Mouse (Mus musculus) midbrain, postnatal 0 days (tissue): ENCODE results near the gene Ncbp3. TPM values are rescaled to one million over a fixed set of nuclear protein-coding genes. Genes with fewer than 3 reads are reported as not detected.
A peak's percentile ranks its signal among the peaks of the same experiment; 100 is the strongest.

ENCODE experiments used
- ATAC-seq: fragments of 200-750 bp; cut with Nextera tagmentation; 2 replicates; pipeline ENCODE4 v1.8.0; 2017; ENCODE audit warnings: moderate number of reproducible peaks, mild to moderate bottlenecking, moderate TSS enrichment, moderate library complexity; ENCODE audit not compliant: low FRiP score
- DNase-seq: peaks from one replicate; pipeline ENCODE4 v3.0.0-alpha.2; 2015; ENCODE audit warnings: low spot score
- H3K27ac ChIP-seq: fragments of 300-500 bp; sonication (generic); 2 replicates; pipeline ENCODE4 v1.5.1; 2014; ENCODE audit warnings: low read depth, mild to moderate bottlenecking, low read length, mixed read lengths
- H3K27me3 ChIP-seq: fragments of 300-500 bp; sonication (generic); 2 replicates; pipeline ENCODE4 v1.6.1; 2014; ENCODE audit warnings: low read length, control low read depth, mixed read lengths; ENCODE audit not compliant: insufficient read depth
- H3K36me3 ChIP-seq: fragments of 300-500 bp; sonication (generic); 2 replicates; pipeline ENCODE4 v1.6.1; 2014; ENCODE audit warnings: low read length, control low read depth, mixed read lengths; ENCODE audit not compliant: insufficient read depth
- H3K4me1 ChIP-seq: fragments of 300-500 bp; sonication (generic); 2 replicates; pipeline ENCODE4 v1.6.1; 2014; ENCODE audit warnings: mild to moderate bottlenecking, control low read depth, antibody characterized with exemption, low read length, mixed read lengths; ENCODE audit not compliant: insufficient read depth
- H3K4me2 ChIP-seq: fragments of 300-500 bp; sonication (generic); 2 replicates; pipeline ENCODE4 v1.6.1; 2014; ENCODE audit warnings: low read depth, mild to moderate bottlenecking, low read length, mixed read lengths; ENCODE audit not compliant: poor library complexity, severe bottlenecking
- H3K4me3 ChIP-seq: fragments of 300-500 bp; sonication (generic); 2 replicates; pipeline ENCODE4 v1.5.1; 2014; ENCODE audit warnings: low read depth, mild to moderate bottlenecking, low read length, moderate library complexity
- H3K9ac ChIP-seq: fragments of 300-500 bp; sonication (generic); replicated peaks from 2 replicates; pipeline ENCODE4 v1.6.1; 2014; ENCODE audit warnings: mild to moderate bottlenecking, low read length, moderate library complexity, mixed read lengths; ENCODE audit not compliant: poor library complexity, severe bottlenecking
- H3K9me3 ChIP-seq: fragments of 300-500 bp; sonication (generic); 2 replicates; pipeline ENCODE4 v1.6.1; 2016; ENCODE audit warnings: low read length, control low read depth
- CTCF ChIP-seq: IDR thresholded peaks from 2 replicates; pipeline ENCODE4 v1.5.1; 2016; ENCODE audit warnings: antibody characterized with exemption, mild to moderate bottlenecking
- WGBS: fragments of 180-500 bp; shearing (Covaris S2); extraction: QIAGEN DNeasy Blood & Tissue Kit; methylation state at CpG from one replicate; pipeline ENCODE4 v1.1.7; 2014; 5-methylcytosine and 5-hydroxymethylcytosine counted together
- polyA plus RNA-seq: library from polyadenylated mRNA; unstranded; fragments of >200 nt; fragmentation: Nextera tagmentation; extraction: Ambion mirVana; gene quantifications from 2 replicates; pipeline ENCODE4 v1.2.1, GENCODE M21; 2015
- total RNA-seq: library from RNA; depleted of rRNA; stranded (reverse); fragments of >200 nt; gene quantifications from 2 replicates; pipeline ENCODE4 v1.2.3, GENCODE M21; 2014; rRNA removed

The Ncbp3 gene
- total and polyA plus RNA-seq, 2 experiments from 2014 or later, result 7.2 to 7.9 TPM

DNA sequence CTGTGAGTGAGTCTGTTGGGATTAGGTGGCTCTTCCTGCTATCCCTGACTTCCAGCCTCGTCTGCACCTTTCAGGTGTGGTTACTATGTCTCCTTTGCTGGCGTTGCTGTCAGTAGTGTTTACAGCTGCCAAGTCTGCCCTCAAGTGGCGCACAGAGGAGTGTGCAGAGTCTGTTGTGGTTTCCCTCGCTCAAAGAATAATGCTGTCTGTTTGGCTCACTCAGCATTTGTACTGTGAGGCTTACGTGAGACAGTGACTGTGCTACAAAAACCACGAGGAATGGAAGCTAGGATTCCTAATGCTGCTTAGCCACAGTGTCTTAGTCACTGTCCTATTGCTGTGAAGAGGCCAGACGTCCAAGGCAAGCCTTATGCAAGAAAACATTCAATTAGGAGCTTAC lies 83.4 kb downstream of the Ncbp3 start:
- no peaks in the 10 kb centered on the region for H3K36me3 ChIP-seq
- no peak for ATAC-seq
- TF ChIP-seq CTCF, result peak; percentile 63
- no peak overlapping the region for H3K9ac ChIP-seq
- no peak overlapping the region for H3K4me3 ChIP-seq
- no peak overlapping the region for H3K4me2 ChIP-seq
- no peaks in the 10 kb centered on the region for H3K9me3 ChIP-seq
- WGBS, result 81% methylated on average over 7 of the region's 7 CpGs
- H3K27ac ChIP-seq, result no peak overlapping the region
- no peaks in the 10 kb centered on the region for H3K4me1 ChIP-seq
- peak; percentile 39 for DNase-seq
- H3K27me3 ChIP-seq, result no peaks in the 10 kb centered on the region

DNA sequence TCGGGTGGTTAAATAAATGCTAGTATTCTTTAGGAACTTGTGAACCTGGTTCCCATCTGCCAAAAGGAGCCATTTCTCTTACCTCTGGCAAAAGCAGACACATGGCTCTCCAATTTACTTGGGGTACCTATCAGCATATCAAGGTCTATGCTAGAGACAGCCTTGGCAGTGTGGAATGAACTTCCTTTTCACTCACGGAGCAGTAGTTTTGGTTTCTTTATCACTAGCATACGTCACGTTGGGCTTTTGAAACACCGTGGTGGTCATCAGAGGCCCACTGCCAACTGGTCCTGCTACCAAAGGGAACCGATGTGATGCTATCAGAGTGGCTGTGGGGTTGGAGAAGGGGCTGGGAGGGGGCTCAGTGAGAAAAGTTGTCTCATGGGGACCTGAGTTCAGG lies 85.4 kb downstream of the Ncbp3 start:
- WGBS, result over 99% methylated on average over 6 of the region's 6 CpGs
- ATAC-seq (no peak), DNase-seq (no peak)
- Histone ChIP-seq H3K36me3 (no peaks in the 10 kb centered on the region), H3K4me1 (0 out of 2 replicates have a peak, but pooled peaks cover 4% of the 10 kb centered on the region), H3K4me2 (no peak overlapping the region), H3K9ac (no peak overlapping the region), H3K27me3 (no peaks in the 10 kb centered on the region), H3K27ac (no peak overlapping the region), H3K9me3 (no peaks in the 10 kb centered on the region), H3K4me3 (no peak overlapping the region)
- TF ChIP-seq CTCF, result no peak

DNA sequence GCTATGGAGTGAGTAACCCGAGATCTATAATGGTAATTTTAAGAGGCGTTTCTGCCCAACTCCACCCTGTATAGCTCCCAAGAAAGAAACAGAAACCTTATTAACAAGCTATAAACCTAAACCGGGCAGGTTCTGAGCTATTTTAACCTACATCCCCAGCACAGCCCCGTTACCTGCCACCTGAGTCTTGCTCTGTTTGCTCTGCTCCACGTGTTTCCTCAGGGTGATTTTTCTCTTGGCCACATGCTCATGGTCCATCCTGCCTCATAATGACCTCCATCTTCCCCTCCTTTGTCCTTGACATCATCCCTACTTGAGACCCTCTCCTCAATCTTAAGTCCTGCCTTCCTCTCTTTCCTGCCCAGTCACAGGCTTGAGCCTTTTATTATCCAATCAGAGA lies 86.6 kb downstream of the Ncbp3 start:
- WGBS, result 92% methylated on average over 5 of the region's 5 CpGs
- H3K27ac ChIP-seq, result no peak overlapping the region

DNA sequence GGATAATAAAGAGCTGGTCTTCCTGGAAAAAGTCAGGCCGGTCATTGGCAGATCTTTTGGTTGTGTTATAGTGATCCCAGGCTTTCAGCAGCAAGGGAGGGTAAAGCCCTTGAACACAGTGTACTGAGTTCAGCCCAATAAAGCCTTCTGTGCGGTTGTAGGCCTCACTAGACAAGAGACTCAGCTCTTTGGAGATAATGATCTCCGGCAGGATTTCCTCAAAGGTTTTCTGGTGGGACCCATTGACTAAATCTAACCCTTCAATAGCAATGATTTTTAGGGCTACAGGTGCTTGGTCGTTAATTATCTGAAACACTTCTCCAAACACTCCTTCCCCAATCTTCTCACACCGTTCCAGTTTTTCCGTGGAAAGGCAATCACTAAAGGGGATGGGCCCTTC lies 89.0 kb downstream of the Ncbp3 start:
- ATAC-seq, result no peak
- no peak for TF ChIP-seq CTCF
- Histone ChIP-seq H3K4me1 (0 out of 2 replicates have a peak, but pooled peaks cover 4% of the 10 kb centered on the region), H3K4me3 (no peak overlapping the region), H3K9me3 (no peaks in the 10 kb centered on the region), H3K4me2 (peak overlapping the region; percentile 85; the same call in 1 of the 2 replicates), H3K27ac (no peak overlapping the region), H3K27me3 (no peaks in the 10 kb centered on the region), H3K9ac (no peak overlapping the region), H3K36me3 (no peaks in the 10 kb centered on the region)
- WGBS, result 94% methylated on average over 6 of the region's 6 CpGs
- no peak for DNase-seq

More for the DNA sequence above, 86.6 kb downstream of the Ncbp3 start:
- H3K4me2 ChIP-seq, result no peak overlapping the region
- no peaks in the 10 kb centered on the region for H3K9me3 ChIP-seq
- DNase-seq (no peak), ATAC-seq (no peak)
- no peak overlapping the region for H3K4me3 ChIP-seq
- H3K9ac ChIP-seq, result no peak overlapping the region
- 0 out of 2 replicates have a peak, but pooled peaks cover 4% of the 10 kb centered on the region for H3K4me1 ChIP-seq
- TF ChIP-seq CTCF, result no peak
- H3K36me3 ChIP-seq, result no peaks in the 10 kb centered on the region
- no peaks in the 10 kb centered on the region for H3K27me3 ChIP-seq

DNA sequence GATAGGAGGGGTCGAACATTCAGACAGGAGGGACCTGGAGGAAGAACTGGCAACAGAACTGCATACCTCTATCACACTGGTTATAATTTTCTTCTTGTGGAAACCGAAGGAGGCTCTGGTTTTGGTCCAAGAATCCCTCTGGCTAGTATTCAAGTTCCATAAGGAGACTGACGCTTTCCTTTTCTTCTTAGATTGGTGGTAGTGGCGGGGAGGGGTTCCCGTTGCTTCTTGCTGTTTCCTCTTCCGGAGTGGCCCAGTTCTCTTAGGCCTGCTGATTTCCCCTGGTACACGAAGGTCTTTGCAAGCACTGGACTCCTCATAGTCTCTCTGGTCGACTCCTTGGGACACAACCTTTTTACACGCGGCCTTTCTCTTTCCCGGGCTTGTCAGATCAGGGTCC lies 89.5 kb downstream of the Ncbp3 start:
- peak overlapping the region; percentile 85 for H3K4me2 ChIP-seq
- no peak overlapping the region for H3K27ac ChIP-seq
- H3K36me3 ChIP-seq, result no peaks in the 10 kb centered on the region
- no peak overlapping the region for H3K9ac ChIP-seq
- 0 out of 2 replicates have a peak, but pooled peaks cover 4% of the 10 kb centered on the region for H3K4me1 ChIP-seq
- 40% methylated on average over 11 of the region's 11 CpGs for WGBS
- no peaks in the 10 kb centered on the region for H3K27me3 ChIP-seq
- TF ChIP-seq CTCF, result no peak
- ATAC-seq (no peak), DNase-seq (no peak)
- peak overlapping the region; percentile 68 for H3K4me3 ChIP-seq
- no peaks in the 10 kb centered on the region for H3K9me3 ChIP-seq

DNA sequence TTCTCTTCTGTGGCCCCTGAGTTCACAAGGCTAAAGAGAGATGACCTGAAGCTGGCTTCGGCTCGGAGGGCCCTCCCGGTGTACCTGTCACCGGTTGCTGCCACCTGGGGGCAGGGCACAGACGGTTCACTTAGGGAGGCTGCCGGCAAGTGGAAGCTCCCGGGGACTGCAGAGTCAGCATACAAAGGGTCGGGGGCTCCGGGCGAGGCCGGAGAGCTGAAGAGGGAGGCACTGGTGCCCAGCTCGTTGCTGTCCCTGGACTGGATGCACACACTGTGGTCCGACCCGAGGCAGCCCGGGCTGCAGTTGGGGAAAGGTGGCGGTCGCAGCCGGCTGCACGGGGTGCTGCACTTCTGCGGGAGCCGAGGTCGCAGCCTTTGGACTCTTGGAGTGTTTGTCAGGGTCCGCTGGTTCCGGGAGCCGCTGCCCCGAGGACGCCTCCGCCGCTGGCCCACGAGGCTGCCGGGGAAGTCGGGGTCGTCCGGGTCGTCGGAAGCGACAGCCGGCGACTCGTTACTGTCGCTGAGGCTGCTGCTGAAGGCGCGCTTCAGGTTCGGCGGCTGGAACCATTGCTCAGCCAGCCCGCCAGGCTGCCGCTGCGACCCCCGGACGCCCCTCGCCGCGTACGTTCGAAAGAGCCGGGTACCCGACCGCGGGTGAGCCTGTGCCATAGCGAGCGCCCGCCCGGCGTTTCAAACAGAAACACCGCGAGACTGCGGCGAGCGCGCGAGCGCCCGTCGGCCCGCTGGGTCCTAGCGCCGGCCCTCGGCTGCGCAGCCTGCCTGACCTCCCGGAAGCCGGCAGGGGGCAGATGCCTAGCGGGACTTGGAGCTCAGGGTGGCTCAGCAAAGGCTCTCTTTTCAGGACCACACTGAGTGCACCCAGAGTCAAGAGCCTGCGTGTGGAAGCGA lies 90.3 kb downstream of the Ncbp3 start, which contains the start of gene Haspin:
Gene Haspin, minus strand, starts transcription at position 704 of the 911 bp plus-strand sequence.
- TF ChIP-seq CTCF, result peak; percentile 93
- Histone ChIP-seq H3K27me3 (no peaks in the 10 kb centered on the region), H3K4me3 (peak within 1 kb of the TSS; percentile 68), H3K36me3 (no peaks in the 10 kb centered on the region), H3K9ac (peak within 1 kb of the TSS; percentile 52), H3K27ac (no peak within 1 kb of the TSS), H3K4me1 (0 out of 2 replicates have a peak, but pooled peaks cover 4% of the 10 kb centered on the region), H3K4me2 (peak within 1 kb of the TSS; percentile 85), H3K9me3 (no peaks in the 10 kb centered on the region)
- ATAC-seq (peak; percentile 95), DNase-seq (peak; percentile 90)
- WGBS, result under 1% methylated on average over 84 of the region's 84 CpGs

Other genes starting within 250 kb of the Ncbp3 start
- 2.5 and 3.6 TPM in 2 replicates for gene Atp2a3, start 86.6 kb upstream of the Ncbp3 start, total RNA-seq
- gene Atp2a3, start 86.6 kb upstream of the Ncbp3 start, polyA plus RNA-seq, result 2.3 and 2.7 TPM in 2 replicates
- gene P2rx1, start 48.7 kb upstream of the Ncbp3 start, total RNA-seq, result 0.42 and 0.55 TPM in 2 replicates
- gene P2rx1, start 48.7 kb upstream of the Ncbp3 start, polyA plus RNA-seq, result 0.16 and 0.39 TPM in 2 replicates
- 26.7 and 28.6 TPM in 2 replicates for gene Camkk1, start 28.8 kb upstream of the Ncbp3 start, total RNA-seq
- 27.7 and 30.2 TPM in 2 replicates for gene Camkk1, start 28.8 kb upstream of the Ncbp3 start, polyA plus RNA-seq
- 0.05 TPM in 1 of 2 replicates, not detected in the other for gene Itgae, start 42.8 kb downstream of the Ncbp3 start, total RNA-seq
- 0.09 and 0.10 TPM in 2 replicates for gene Itgae, start 42.8 kb downstream of the Ncbp3 start, polyA plus RNA-seq
- gene Haspin, start 90.5 kb downstream of the Ncbp3 start, total RNA-seq, result 0.60 and 1.4 TPM in 2 replicates
- 0.97 and 1.3 TPM in 2 replicates for gene Haspin, start 90.5 kb downstream of the Ncbp3 start, polyA plus RNA-seq
- 1.1 TPM in 1 of 2 replicates, not detected in the other for gene P2rx5, start 112.6 kb downstream of the Ncbp3 start, total RNA-seq
- 0.28 and 0.50 TPM in 2 replicates for gene P2rx5, start 112.6 kb downstream of the Ncbp3 start, polyA plus RNA-seq
- gene Emc6, start 129.3 kb downstream of the Ncbp3 start, total RNA-seq, result 141 and 143 TPM in 2 replicates
- gene Emc6, start 129.3 kb downstream of the Ncbp3 start, polyA plus RNA-seq, result 169 and 182 TPM in 2 replicates
- 43.8 and 55.6 TPM in 2 replicates for gene Tax1bp3, start 129.3 kb downstream of the Ncbp3 start, total RNA-seq
- 91.0 and 100 TPM in 2 replicates for gene Tax1bp3, start 129.3 kb downstream of the Ncbp3 start, polyA plus RNA-seq
- gene Ctns, start 151.3 kb downstream of the Ncbp3 start, total RNA-seq, result 21.5 and 22.9 TPM in 2 replicates
- gene Ctns, start 151.3 kb downstream of the Ncbp3 start, polyA plus RNA-seq, result 13.0 and 13.3 TPM in 2 replicates
- gene Shpk, start 151.7 kb downstream of the Ncbp3 start, total RNA-seq, result 2.2 and 2.7 TPM in 2 replicates
- 2.2 and 2.3 TPM in 2 replicates for gene Shpk, start 151.7 kb downstream of the Ncbp3 start, polyA plus RNA-seq
- 0.33 and 0.42 TPM in 2 replicates for gene Trpv1, start 186.5 kb downstream of the Ncbp3 start, total RNA-seq
- 0.31 and 0.47 TPM in 2 replicates for gene Trpv1, start 186.5 kb downstream of the Ncbp3 start, polyA plus RNA-seq
- 0.27 and 0.66 TPM in 2 replicates for gene Trpv3, start 219.6 kb downstream of the Ncbp3 start, total RNA-seq
- gene Trpv3, start 219.6 kb downstream of the Ncbp3 start, polyA plus RNA-seq, result 0.20 and 0.31 TPM in 2 replicates